Mouse (Mus musculus) kidney, adult 2 months (tissue): ENCODE measurements around the gene ccdc198. TPM values are rescaled to one million over a fixed set of nuclear protein-coding genes. Genes with fewer than 3 reads are reported as not detected.

ENCODE experiments used
- DNase-seq: peaks from one replicate; pipeline ENCODE4 v3.0.0; 2021
- H3K27ac ChIP-seq: fragments of 200-500 bp; 2 replicates; pipeline ENCODE4 v1.5.1; 2012; ENCODE audit warnings: low read depth, low read length, control low read depth, inconsistent platforms; ENCODE audit not compliant: insufficient read depth
- H3K27me3 ChIP-seq: fragments of 200-500 bp; replicated peaks from 2 replicates; pipeline ENCODE4 v1.6.1; 2012; ENCODE audit warnings: mild to moderate bottlenecking, moderate library complexity, low read length, inconsistent platforms; ENCODE audit not compliant: control insufficient read depth, insufficient read depth
- H3K36me3 ChIP-seq: fragments of 200-500 bp; 2 replicates; pipeline ENCODE4 v1.6.1; 2012; ENCODE audit warnings: mild to moderate bottlenecking, moderate library complexity, low read length, inconsistent platforms; ENCODE audit not compliant: control insufficient read depth, insufficient read depth
- H3K4me1 ChIP-seq: fragments of 200-500 bp; 2 replicates; pipeline ENCODE4 v1.6.1; 2011; ENCODE audit warnings: low read length; ENCODE audit not compliant: control insufficient read depth, insufficient read depth
- H3K4me3 ChIP-seq: fragments of 200-500 bp; 2 replicates; pipeline ENCODE4 v1.5.1; 2011; ENCODE audit warnings: mild to moderate bottlenecking, low read depth, low read length, control low read depth; ENCODE audit not compliant: insufficient read depth
- CTCF ChIP-seq: fragments of 200-500 bp; conservative IDR thresholded peaks from 2 replicates; pipeline ENCODE4 v1.5.1; 2011; ENCODE audit warnings: low read depth, mild to moderate bottlenecking, control low read depth, low read length, moderate library complexity, mixed read lengths; ENCODE audit not compliant: insufficient read depth, insufficient read length
- POLR2A ChIP-seq: fragments of 200-500 bp; IDR thresholded peaks from one replicate; pipeline ENCODE4 v1.6.1; 2011; ENCODE audit warnings: low read depth, low read length, control low read depth
- WGBS: fragments of 180-500 bp; shearing (Covaris S2); methylation state at CpG from one replicate; pipeline ENCODE4 v1.1.7; 2018; 5-methylcytosine and 5-hydroxymethylcytosine counted together
- polyA plus RNA-seq: library from polyadenylated mRNA; depleted of rRNA; stranded (reverse); fragments of >200 nt; gene quantifications from 2 replicates; pipeline ENCODE4 v1.2.3, GENCODE M21; 2012

Gene ccdc198
- polyA plus RNA-seq, 1 experiment: 53.1 TPM

DNA sequence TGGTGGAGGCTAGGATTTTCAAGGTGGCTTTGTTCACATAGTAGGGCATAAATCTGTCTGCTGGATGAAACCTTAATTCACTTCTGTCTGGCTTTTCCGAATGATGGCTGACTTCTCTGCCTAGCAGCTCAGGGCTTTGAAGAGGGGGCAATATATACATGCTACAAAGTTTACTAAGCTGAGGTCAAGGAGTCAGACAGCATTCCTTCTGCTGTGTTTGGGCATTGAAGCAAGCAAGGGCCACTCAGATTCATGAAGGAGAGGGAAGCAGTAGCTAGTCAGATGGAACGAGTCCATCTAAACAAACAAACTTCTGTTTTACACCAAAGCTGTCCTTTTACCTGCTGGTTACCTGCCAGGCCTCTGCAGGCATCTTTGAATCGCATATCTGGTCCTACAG lies 32.4 kb upstream of the ccdc198 start:
- no peaks in the 10 kb centered on the region for H3K36me3 ChIP-seq
- H3K27ac ChIP-seq: no peak overlapping the region
- H3K27me3 ChIP-seq: no peaks in the 10 kb centered on the region

DNA sequence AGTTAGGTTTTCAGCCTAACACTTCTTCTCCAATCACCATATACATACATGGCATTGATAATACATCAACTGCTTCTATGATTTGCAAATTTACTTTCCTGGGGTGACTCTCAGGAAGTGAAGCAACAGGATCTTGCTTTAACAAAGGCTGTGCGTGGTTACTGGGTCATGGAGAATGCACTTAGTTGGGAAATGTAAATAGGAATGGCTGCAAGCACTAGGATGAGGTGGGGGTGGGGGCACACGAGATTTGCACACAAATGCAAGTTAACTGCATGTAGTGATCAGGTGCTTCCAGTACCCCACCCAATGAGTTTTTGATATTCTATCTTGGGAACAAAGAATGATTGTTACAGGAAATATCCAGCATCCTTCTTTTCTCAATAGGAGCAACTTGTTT lies 30.1 kb upstream of the ccdc198 start:
- H3K4me3 ChIP-seq: no peak overlapping the region
- DNase-seq: no peak
- H3K36me3 ChIP-seq: no peaks in the 10 kb centered on the region
- no peaks in the 10 kb centered on the region for H3K4me1 ChIP-seq
- H3K27ac ChIP-seq: no peak overlapping the region
- H3K27me3 ChIP-seq: no peaks in the 10 kb centered on the region
- 58% methylated on average over 2 of the region's 2 CpGs for WGBS
- TF ChIP-seq POLR2A (no peak), CTCF (no peak)

More for the DNA sequence above, 32.4 kb upstream of the ccdc198 start:
- DNase-seq: peak; percentile 5
- 35% methylated on average over 3 of the region's 3 CpGs for WGBS
- H3K4me3 ChIP-seq: no peak overlapping the region
- TF ChIP-seq POLR2A: no peak
- no peak for TF ChIP-seq CTCF
- H3K4me1 ChIP-seq: no peaks in the 10 kb centered on the region

DNA sequence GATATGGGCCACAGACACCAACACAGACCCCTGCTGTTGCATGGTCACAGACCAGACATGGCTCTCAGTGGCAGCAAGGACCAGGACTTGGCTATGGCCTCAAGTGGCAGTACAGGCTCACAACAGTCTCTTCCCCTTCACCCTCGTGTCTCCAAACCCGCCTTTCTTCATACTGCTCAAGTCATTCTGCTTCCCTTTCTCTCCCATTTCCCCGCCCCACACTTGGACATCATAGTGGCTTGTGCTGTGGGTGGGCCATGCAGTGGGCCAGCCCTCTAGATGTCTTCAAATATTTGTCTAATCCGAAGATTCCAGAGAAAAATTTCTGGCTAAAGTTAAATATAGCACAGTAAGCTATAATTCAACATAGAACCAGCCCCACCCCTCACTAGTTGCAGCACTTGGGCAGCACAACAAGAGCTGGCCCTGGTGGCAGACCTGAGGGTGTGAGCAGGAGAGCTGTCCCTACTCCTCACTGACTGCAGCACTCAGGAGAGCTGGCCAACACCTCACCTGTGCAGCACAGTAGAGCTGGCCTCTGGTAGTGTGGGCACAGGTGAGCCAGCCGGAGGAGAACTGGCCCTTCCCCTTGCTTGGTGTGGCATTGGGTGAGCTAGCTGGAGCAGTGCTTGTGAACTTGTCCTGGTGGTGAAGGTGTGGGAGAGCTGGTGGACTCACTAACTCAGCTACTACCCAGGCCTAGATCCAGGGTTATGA lies 20.2 kb upstream of the ccdc198 start:
- Histone ChIP-seq H3K4me3 (no peak overlapping the region), H3K27me3 (no peaks in the 10 kb centered on the region), H3K36me3 (no peaks in the 10 kb centered on the region), H3K27ac (no peak overlapping the region), H3K4me1 (no peaks in the 10 kb centered on the region)
- TF ChIP-seq CTCF (no peak), POLR2A (no peak)
- WGBS: 79% methylated on average over 5 of the region's 5 CpGs
- DNase-seq: no peak

- 6% methylated on average over 1 of the region's 1 CpGs for WGBS
These were observed 3.8 kb downstream of the ccdc198 start for GRCm38 (mm10) chr14:49241522-49241921.

GRCm38 (mm10) chr14:49238206-49238605 lies 7.1 kb downstream of the ccdc198 start:
- H3K27me3 ChIP-seq: no peaks in the 10 kb centered on the region
- peaks cover 5% of the 10 kb centered on the region; the same call in 1 of the 2 replicates for H3K4me1 ChIP-seq
- H3K36me3 ChIP-seq: no peaks in the 10 kb centered on the region; the same call in 1 of the 2 replicates
- TF ChIP-seq CTCF: peak; percentile 91
- no peak for TF ChIP-seq POLR2A
- no peak overlapping the region for H3K27ac ChIP-seq
- no peak overlapping the region for H3K4me3 ChIP-seq
- 25% methylated on average over 11 of the region's 11 CpGs for WGBS
- peak; percentile 76 for DNase-seq

More at GRCm38 (mm10) chr14:49241522-49241921, 3.8 kb downstream of the ccdc198 start:
- Histone ChIP-seq H3K36me3 (no peaks in the 10 kb centered on the region; the same call in 1 of the 2 replicates), H3K4me3 (no peak overlapping the region), H3K4me1 (peaks cover 8% of the 10 kb centered on the region; the same call in 1 of the 2 replicates), H3K27ac (no peak overlapping the region), H3K27me3 (no peaks in the 10 kb centered on the region)
- TF ChIP-seq POLR2A: no peak
- no peak for DNase-seq

- Histone ChIP-seq H3K4me1 (peaks cover 3% of the 10 kb centered on the region; the same call in 1 of the 2 replicates), H3K27ac (no peak overlapping the region), H3K27me3 (no peaks in the 10 kb centered on the region), H3K36me3 (no peaks in the 10 kb centered on the region; the same call in 1 of the 2 replicates), H3K4me3 (no peak overlapping the region)
- TF ChIP-seq POLR2A (no peak), CTCF (peak; percentile 51)
- DNase-seq: peak; percentile 43
- WGBS: 31% methylated on average over 9 of the region's 9 CpGs
These were observed 10.3 kb downstream of the ccdc198 start for GRCm38 (mm10) chr14:49234788-49235515.

DNA sequence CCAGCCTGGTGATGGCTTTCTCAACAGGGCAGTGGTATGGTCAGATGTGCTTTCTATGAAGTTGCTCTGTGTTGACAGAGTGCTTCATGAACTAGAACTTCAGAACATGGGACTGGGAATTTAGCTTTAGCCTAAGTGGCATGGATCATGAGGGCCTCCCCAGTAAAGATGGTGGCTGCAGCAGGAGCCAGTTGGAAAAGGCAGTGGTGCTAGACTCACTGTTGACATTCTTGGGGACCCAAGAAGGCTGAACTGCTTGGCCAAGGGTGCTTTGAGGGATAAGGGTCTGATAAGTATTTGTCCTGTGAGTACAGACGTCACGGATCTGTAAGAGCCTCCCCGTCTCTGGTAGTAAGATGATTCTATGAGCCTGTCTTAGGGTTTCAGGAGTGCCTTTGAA lies 13.4 kb downstream of the ccdc198 start:
- DNase-seq: no peak

More for the DNA sequence above, 13.4 kb downstream of the ccdc198 start:
- H3K4me3 ChIP-seq: no peak overlapping the region
- H3K4me1 ChIP-seq: no peaks in the 10 kb centered on the region; the same call in 1 of the 2 replicates
- H3K27ac ChIP-seq: no peak overlapping the region
- no peaks in the 10 kb centered on the region for H3K27me3 ChIP-seq
- TF ChIP-seq CTCF (no peak), POLR2A (no peak)
- 91% methylated on average over 3 of the region's 3 CpGs for WGBS
- H3K36me3 ChIP-seq: no peaks in the 10 kb centered on the region; the same call in 1 of the 2 replicates
